Mouse (Mus musculus) heart, adult 2 months (tissue): ENCODE measurements around the gene Olfr309.
"Not testable (repeated sequence)": the region's sequence is repeated elsewhere in the genome, so short reads cannot be mapped to it uniquely, and the experiment has no call there.

Source experiments
- CTCF ChIP-seq: fragments of 200-600 bp; IDR thresholded peaks from 2 replicates; pipeline ENCODE4 v1.8.1; 2022; ENCODE audit warnings: antibody characterized with exemption, mild to moderate bottlenecking, moderate library complexity
- POLR2A ChIP-seq: fragments of 200-500 bp; IDR thresholded peaks from 2 replicates; pipeline ENCODE4 v1.6.1; 2011; ENCODE audit warnings: mild to moderate bottlenecking, low read depth, low read length, control low read depth; ENCODE audit not compliant: insufficient read depth

DNA sequence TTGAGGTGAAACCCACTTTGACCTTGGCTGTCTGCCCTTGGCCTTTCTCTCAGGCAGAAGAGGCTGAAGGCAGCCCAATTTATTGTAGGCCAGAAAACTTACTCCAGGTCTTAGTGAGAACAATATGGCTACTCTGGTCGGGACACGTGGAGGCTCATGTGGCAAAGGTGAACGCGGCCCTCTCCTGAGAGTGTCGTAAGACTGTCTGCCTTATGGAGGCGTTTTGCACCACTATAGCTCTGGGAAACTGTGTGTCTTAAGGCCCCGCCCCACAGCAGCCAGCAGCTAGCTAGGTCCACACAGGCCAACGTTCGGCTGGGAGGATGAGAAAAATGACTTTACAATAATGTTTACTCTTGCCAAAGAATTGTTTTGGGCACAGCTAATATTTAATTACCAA is 32.8 kb upstream of the Olfr309 start:
- TF ChIP-seq POLR2A, CTCF: not testable (repeated sequence)
